Mouse (Mus musculus) liver, adult 2 months (tissue): ENCODE measurements around the gene Agxt2. TPM values are rescaled to one million over a fixed set of nuclear protein-coding genes. Genes with fewer than 3 reads are reported as not detected.

Source experiments
- DNase-seq: peaks from one replicate; pipeline ENCODE4 v3.0.0-alpha.2; 2011; ENCODE audit warnings: low read depth, low spot score; ENCODE audit errors: extremely low read depth
- H3K27ac ChIP-seq: fragments of 200-500 bp; replicated peaks from 2 replicates; pipeline ENCODE4 v1.5.1; 2012; ENCODE audit warnings: low read depth, mild to moderate bottlenecking, control low read depth, inconsistent platforms, low read length; ENCODE audit not compliant: insufficient read depth
- H3K27me3 ChIP-seq: fragments of 200-500 bp; 2 replicates; pipeline ENCODE4 v1.6.1; 2012; ENCODE audit warnings: mild to moderate bottlenecking, moderate library complexity, low read length, inconsistent platforms; ENCODE audit not compliant: control insufficient read depth, insufficient read depth
- H3K36me3 ChIP-seq: fragments of 200-500 bp; 2 replicates; pipeline ENCODE4 v1.6.1; 2012; ENCODE audit warnings: low read length, inconsistent platforms; ENCODE audit not compliant: control insufficient read depth, insufficient read depth
- H3K4me1 ChIP-seq: fragments of 200-500 bp; 2 replicates; pipeline ENCODE4 v1.6.1; 2011; ENCODE audit warnings: low read length; ENCODE audit not compliant: control insufficient read depth, insufficient read depth
- H3K4me3 ChIP-seq: fragments of 200-500 bp; 2 replicates; pipeline ENCODE4 v1.5.1; 2011; ENCODE audit warnings: low read depth, mild to moderate bottlenecking, control low read depth, low read length, moderate library complexity; ENCODE audit not compliant: insufficient read depth
- H3K79me2 ChIP-seq: fragments of 200-500 bp; 2 replicates; pipeline ENCODE4 v1.6.1; 2012; ENCODE audit warnings: inconsistent platforms, mild to moderate bottlenecking, low read length, moderate library complexity; ENCODE audit not compliant: control insufficient read depth, insufficient read depth
- H3K9ac ChIP-seq: fragments of 200-500 bp; 2 replicates; pipeline ENCODE4 v1.6.1; 2012; ENCODE audit warnings: low read depth, mild to moderate bottlenecking, control low read depth, inconsistent platforms, low read length
- CTCF ChIP-seq: fragments of 200-500 bp; IDR thresholded peaks from 2 replicates; pipeline ENCODE4 v1.5.1; 2011; ENCODE audit warnings: low read depth, low read length, control low read depth
- POLR2A ChIP-seq: fragments of 200-500 bp; IDR thresholded peaks from 2 replicates; pipeline ENCODE4 v1.6.1; 2011; ENCODE audit warnings: low read length, control low read depth; ENCODE audit not compliant: insufficient read depth; ENCODE audit errors: extremely low read depth
- WGBS: fragments of 180-500 bp; shearing (Covaris S2); methylation state at CpG from one replicate; pipeline ENCODE4 v1.1.7; 2018; 5-methylcytosine and 5-hydroxymethylcytosine counted together
- polyA plus RNA-seq: library from polyadenylated mRNA; depleted of rRNA; stranded (reverse); fragments of >200 nt; gene quantifications from 2 replicates; pipeline ENCODE4 v1.2.3, GENCODE M21; 2012
- total RNA-seq: library from RNA; depleted of rRNA; stranded (reverse); fragments of >200 nt; gene quantifications from 2 replicates; pipeline ENCODE4 v1.2.3, GENCODE M21; 2014

The Agxt2 gene
- total and polyA plus RNA-seq, 2 experiments = 58.0 to 136 TPM

DNA sequence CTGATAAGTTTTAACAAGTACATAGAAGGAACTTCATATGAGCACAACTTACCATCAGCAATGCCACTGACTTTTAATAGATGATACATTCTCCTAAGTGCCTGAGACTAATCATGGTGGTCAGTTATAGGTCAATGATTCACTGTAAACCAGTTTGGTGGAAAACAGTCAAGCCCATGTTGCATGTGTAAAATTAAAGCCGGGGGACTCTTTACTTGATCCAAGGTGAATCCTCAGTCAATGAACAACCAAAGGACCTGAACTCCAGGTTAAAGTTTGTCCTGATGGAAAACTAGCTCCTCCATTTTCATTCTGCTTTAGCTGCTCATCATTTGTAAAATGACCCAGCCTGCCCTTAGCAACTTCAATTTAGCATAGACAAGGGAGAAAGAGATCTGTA is 25.8 kb upstream of the Agxt2 start:
- Histone ChIP-seq H3K4me1 (no peaks in the 10 kb centered on the region), H3K4me3 (no peak overlapping the region), H3K9ac (no peak overlapping the region), H3K27me3 (no peaks in the 10 kb centered on the region), H3K36me3 (peaks cover 3% of the 10 kb centered on the region), H3K79me2 (no peaks in the 10 kb centered on the region), H3K27ac (no peak overlapping the region)
- no peak for DNase-seq
- TF ChIP-seq CTCF (no peak), POLR2A (no peak)
- WGBS = 78% methylated on average over 1 of the region's 1 CpGs

DNA sequence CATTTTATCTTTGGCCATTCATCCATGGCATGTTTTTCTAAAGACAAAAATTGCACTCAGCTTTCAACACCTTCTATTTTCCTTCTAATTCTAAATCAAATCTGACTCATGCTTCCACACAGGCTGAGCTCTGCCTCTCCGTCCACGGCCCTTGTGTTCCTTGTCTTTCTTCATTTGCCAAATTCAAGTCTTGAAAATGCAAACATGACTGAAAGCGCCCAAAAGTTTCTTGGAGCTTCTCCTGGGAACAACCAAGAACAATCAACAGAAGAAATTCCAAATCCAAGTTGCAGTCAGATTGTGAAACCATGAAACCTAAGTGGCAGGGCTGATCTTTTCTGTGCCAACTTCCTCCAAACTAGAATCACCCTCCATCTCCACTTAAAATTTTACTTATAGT is 19.7 kb upstream of the Agxt2 start:
- Histone ChIP-seq H3K27me3 (no peaks in the 10 kb centered on the region), H3K27ac (0 out of 2 replicates have a peak overlapping the region, but pooled peaks have one; percentile 16), H3K4me3 (no peak overlapping the region), H3K36me3 (peaks cover 3% of the 10 kb centered on the region; the same call in 1 of the 2 replicates), H3K79me2 (no peaks in the 10 kb centered on the region), H3K4me1 (peaks cover 2% of the 10 kb centered on the region; the same call in 1 of the 2 replicates), H3K9ac (no peak overlapping the region)
- 43% methylated on average over 3 of the region's 3 CpGs for WGBS
- peak; percentile 46 for DNase-seq
- no peak for TF ChIP-seq POLR2A
- TF ChIP-seq CTCF = no peak

DNA sequence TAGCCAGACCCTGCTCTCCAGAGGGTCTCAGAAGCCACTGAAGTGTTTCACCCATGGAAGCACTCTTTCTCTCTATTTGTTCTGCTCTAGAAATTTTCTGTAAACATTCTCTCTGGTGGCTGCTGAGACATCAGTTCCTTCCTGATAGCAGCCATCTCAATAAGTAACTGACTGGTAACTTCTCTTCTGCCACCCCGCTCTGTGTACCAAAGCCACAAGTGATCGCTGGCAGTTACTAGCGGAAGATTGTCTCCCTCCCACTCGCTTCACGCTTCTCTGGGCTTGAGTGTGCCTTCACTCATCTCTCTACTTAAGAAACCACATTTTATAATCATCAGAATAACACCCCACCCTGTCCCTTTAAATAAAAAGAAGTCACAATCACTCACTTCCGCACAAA is 11.3 kb upstream of the Agxt2 start:
- Histone ChIP-seq H3K27ac (no peak overlapping the region), H3K4me3 (no peak overlapping the region), H3K79me2 (no peaks in the 10 kb centered on the region), H3K4me1 (no peaks in the 10 kb centered on the region), H3K9ac (no peak overlapping the region), H3K36me3 (peaks cover 9% of the 10 kb centered on the region), H3K27me3 (no peaks in the 10 kb centered on the region)
- 93% methylated on average over 6 of the region's 6 CpGs for WGBS
- TF ChIP-seq POLR2A = no peak
- TF ChIP-seq CTCF = no peak
- DNase-seq = no peak

DNA sequence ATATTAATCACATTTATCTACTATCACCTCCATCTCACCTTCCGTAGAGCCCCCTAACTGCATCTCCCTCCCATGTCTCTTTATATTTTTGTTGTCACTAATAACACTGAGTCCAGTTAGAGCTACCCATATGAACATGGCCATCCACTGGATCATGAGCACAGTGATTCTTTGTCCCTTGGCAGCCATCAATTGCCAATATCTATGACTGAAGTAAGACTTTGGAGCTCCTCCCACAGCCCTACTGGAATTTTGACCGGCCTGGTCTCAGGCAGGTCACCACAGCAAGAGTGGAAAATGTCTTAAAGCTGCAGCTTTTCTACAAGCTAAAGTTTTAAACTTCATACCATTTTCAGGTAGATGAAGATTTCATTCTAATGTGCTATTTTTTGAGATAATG is 8.0 kb downstream of the Agxt2 start:
- Histone ChIP-seq H3K79me2 (peaks cover 2% of the 10 kb centered on the region; the same call in 1 of the 2 replicates), H3K27me3 (no peaks in the 10 kb centered on the region), H3K4me1 (no peaks in the 10 kb centered on the region; the same call in 1 of the 2 replicates), H3K27ac (no peak overlapping the region), H3K9ac (no peak overlapping the region), H3K36me3 (peaks cover 5% of the 10 kb centered on the region), H3K4me3 (no peak overlapping the region)
- peak; percentile 91 for DNase-seq
- TF ChIP-seq POLR2A (no peak), CTCF (no peak)
- 55% methylated on average over 2 of the region's 2 CpGs for WGBS

DNA sequence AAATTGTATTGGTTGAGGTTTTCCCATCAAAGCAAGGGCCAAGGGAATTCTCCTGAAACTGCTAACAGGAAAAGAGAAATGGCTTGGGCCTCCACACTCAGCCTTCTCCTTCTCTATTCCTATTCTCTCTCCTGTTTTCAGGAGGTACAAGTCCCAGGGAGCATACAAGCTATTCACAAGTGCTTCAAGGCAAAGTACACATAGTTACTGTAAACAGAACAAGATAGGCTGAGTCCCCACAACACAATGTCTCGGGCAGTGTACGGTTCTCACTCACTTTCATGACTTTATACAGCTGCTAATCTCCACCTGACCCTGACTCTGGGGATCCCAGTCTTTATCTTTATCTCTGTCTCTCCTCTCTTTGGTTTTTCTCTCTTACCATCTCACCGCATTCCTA is 17.1 kb downstream of the Agxt2 start:
- no peak for TF ChIP-seq CTCF
- no peak for TF ChIP-seq POLR2A
- H3K27me3 ChIP-seq = no peaks in the 10 kb centered on the region
- peak; percentile 78 for DNase-seq
- no peak overlapping the region for H3K9ac ChIP-seq
- peak overlapping the region; percentile 49 for H3K27ac ChIP-seq
- H3K4me3 ChIP-seq = no peak overlapping the region
- 11% methylated on average over 3 of the region's 3 CpGs for WGBS
- H3K4me1 ChIP-seq = peaks cover 22% of the 10 kb centered on the region
- H3K36me3 ChIP-seq = no peaks in the 10 kb centered on the region
- no peaks in the 10 kb centered on the region for H3K79me2 ChIP-seq

DNA sequence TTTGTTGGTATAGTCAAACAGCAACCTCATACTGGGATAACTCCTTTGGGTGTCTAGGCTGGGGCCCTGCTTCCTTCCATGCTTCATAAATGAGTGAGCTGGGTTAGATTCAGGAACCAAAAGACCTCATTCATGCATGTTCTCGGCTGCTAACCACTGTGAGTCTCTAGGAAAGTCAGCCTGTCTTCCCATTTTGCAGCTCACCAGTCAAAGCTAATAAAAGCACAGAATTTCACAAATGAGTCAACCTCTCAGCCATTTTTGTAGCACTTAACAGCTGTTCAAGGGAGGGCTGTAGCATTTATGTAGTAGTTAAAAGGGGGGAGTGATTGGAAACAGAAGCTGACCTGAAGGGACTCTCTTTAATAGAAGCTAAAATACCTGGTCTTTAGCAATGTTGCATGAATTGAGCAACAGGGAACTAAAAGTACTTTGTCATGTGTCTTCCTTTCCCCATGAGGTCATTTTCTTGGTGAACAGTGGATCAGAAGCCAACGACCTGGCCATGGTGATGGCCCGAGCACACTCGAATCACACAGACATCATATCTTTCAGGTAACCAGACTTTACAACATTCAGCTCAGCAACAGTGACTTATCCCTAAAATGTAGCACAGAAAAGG is 20.1 kb downstream of the Agxt2 start:
- H3K27me3 ChIP-seq = no peaks in the 10 kb centered on the region
- DNase-seq = peak; percentile 97
- H3K36me3 ChIP-seq = peaks cover 16% of the 10 kb centered on the region
- peak overlapping the region; percentile 97 for H3K27ac ChIP-seq
- H3K79me2 ChIP-seq = no peaks in the 10 kb centered on the region
- WGBS = 30% methylated on average over 4 of the region's 4 CpGs
- no peak for TF ChIP-seq CTCF
- no peak for TF ChIP-seq POLR2A
- H3K9ac ChIP-seq = peak overlapping the region; percentile 59
- H3K4me1 ChIP-seq = peaks cover 30% of the 10 kb centered on the region
- H3K4me3 ChIP-seq = no peak overlapping the region
